Mouse (Mus musculus) CD8-positive naive resting alpha-beta T cell, adult 2 months (primary cell): ENCODE results near the gene Rnd2.
A peak's percentile ranks its signal among the peaks of the same experiment; 100 is the strongest.
"Not testable (repeated sequence)": the region's sequence is repeated elsewhere in the genome, so short reads cannot be mapped to it uniquely, and the experiment has no call there.

Experiments used
- DNase-seq, 2 experiments: peaks; one replicate each; pipeline ENCODE4 v3.0.0; 2022; ENCODE audit warnings: low read depth in 2 of 2, low spot score in 2 of 2

The Rnd2 gene

GRCm38 (mm10) chr11:101467477-101468262 lies 2.9 kb downstream of the Rnd2 start:
- DNase-seq = peak; percentile 29 to 49

GRCm38 (mm10) chr11:101468263-101468688 lies 3.5 kb downstream of the Rnd2 start:
- no peak for DNase-seq

DNA sequence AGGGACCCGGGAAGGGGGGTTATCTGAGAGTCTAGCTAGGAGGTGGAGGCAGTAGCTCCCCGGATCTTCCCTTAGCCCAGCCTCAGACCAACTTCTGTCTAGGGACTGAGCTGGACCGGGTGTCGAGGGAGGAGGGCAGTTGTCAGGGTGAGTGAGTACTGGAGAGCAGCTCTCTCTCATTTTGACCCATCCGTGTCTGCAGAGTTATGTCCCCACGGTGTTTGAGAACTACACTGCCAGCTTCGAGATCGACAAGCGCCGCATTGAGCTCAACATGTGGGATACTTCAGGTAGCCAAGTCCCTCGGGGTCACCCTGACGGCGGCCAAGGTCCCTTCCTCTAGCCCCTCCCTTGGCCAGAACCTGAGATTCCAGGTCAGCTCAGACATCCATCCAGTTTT lies 3.9 kb downstream of the Rnd2 start:
- DNase-seq = no peak

DNA sequence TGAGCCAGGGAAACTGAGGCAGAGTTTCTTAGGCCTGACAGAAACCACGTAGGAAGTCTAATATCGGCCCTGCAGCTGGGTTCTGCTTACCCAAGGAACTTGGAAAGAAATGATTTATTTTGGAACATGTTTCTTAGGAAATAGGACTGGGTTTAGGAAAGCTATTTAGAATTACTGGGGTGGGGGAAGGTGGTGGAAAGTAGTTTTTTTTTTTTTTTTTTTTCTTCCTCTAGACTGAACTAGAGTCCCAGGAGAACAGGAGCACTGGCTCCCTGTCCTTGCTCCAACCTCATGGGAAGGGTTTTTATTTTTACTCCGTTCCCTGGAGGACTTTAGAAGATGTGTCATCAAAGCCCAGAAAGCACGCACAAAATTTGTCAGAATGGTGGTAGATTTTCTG lies 4.4 kb downstream of the Rnd2 start:
- DNase-seq = no peak

DNA sequence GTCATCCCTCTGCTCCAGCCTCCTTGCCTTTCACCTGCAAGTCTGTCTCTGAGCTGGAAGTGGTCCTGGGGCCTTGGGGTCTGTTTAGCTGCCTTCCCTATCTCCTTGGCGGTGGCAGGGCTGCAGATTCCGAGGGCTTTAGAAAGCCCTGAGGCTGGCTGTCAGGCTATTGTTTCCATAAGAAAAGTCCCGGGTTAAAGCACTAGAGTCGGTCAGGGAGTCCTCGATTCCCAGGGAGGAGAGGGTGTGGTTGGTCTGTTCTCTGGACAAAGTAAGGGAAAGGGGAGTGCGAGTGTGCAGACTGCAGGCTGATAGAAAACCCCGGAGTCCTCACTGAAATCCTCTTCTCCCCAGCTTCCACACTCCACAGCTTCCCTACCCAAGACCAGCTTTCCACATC lies 5.4 kb downstream of the Rnd2 start:
- DNase-seq = no peak

DNA sequence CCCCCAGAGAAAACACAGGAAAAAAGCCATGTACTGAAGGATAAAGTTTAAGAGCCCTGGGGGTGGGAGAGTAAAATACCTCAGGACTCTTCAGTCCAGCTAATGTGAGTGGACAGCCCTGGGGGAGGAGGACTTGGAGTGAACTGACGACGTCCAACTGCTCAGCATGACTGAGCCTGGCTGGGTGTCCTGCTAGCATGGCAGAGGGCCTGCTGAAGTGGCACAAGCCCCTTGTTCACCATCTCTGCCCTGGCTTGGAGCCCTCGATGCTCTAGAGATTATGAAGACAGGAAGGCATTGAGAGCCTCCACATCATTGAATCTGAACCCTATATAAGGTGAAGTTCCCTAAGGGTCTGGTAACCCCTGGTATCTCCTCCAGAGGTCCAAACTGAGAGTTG lies 7.1 kb downstream of the Rnd2 start:
- no peak for DNase-seq

GRCm38 (mm10) chr11:101472336-101472735 lies 7.5 kb downstream of the Rnd2 start:
- DNase-seq = no peak

DNA sequence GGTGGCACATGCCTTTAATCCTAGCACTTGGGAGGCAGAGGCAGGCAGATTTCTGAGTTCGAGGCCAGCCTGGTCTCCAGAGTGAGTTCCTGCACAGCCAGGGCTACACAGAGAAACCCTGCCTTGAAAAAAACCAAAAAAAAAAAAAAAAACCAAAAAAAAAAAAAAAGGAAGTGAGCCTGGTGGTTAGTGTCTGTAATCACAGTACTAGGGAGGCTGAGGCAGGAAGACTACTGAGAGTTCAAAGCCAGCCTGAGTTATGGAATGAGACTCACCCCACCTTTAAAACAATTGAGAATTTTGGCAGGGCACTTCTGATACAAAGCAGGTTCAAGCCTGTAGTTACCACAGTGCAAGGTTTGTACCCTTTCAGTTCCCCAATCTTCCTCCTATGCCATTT lies 8.9 kb downstream of the Rnd2 start:
- DNase-seq = not testable (repeated sequence)

DNA sequence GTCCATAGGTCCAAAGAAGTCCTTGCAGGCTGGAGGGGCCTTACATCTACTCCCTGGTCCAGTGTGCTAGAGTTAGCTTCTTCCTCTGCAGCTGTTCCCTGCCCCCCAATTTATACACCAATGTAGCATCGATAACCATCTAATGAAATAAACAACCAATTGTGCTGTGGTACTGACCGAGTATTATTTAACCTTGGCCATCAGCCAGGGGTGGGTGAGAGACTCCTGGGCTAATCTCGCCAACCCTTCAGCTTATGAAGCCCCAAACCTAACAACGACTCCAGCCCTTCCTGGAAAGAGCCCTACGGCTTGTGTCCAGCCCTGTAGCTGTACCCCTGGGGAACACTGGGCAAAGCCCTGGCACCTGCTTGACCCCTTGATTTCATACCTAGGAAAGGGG lies 9.5 kb downstream of the Rnd2 start:
- no peak for DNase-seq

GRCm38 (mm10) chr11:101476361-101476760 lies 11.6 kb downstream of the Rnd2 start:
- DNase-seq = not testable (repeated sequence)

GRCm38 (mm10) chr11:101477194-101477551 lies 12.4 kb downstream of the Rnd2 start:
- no peak for DNase-seq

DNA sequence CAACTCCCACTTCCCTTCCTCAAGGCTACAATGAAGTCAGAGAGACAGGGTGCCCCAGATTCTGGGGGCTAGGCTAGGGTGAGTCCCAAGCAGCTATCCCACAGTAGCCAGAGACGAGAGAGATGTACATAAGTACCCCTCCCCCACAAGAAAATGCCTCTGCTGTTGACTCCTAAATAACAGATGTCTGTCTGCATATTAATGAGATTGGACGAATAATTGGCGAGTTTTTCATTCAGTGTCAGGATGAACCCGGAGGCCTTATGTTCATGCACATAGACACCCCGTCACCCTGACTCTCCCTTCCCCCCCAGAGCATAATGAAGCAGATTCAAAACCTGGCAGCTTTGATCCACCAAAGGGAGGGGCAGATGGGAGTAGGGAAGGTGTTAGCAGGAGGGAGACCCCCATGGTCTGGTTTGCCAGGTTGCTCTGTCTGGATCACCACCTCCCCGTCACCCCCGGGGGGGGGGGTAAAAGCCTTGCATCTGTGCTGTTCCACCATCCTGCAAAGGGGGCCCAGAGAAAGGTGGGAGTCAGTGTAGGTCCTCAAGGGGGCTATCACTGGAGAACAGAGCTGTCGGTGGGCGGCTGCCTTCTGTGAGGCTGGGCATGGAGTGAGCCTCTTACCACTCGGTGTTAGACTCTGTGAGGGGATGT lies 12.9 kb downstream of the Rnd2 start:
- DNase-seq = no peak

DNA sequence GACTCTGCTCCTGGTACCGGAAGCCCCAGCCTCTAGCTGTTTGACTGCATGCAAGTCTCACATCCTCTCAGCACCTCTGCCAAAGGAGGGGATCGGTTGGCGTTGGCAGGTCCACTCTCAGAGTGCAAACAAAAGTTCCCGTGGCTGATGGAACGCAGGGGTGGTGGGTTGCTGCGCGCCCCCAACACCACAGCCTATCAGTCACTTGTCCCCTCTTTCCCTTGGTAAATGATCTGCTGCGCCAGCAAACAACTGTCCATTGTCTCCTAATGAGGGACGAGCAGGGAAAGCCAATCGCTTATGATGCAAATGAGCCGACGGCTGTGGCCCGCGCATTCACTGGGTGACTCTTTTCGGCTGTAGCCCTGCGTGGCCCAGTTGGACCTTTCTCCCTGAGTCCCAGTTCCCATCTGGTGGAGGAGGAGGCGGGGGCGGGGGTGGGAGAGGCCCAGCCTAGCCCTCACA lies 14.4 kb downstream of the Rnd2 start:
- no peak for DNase-seq

DNA sequence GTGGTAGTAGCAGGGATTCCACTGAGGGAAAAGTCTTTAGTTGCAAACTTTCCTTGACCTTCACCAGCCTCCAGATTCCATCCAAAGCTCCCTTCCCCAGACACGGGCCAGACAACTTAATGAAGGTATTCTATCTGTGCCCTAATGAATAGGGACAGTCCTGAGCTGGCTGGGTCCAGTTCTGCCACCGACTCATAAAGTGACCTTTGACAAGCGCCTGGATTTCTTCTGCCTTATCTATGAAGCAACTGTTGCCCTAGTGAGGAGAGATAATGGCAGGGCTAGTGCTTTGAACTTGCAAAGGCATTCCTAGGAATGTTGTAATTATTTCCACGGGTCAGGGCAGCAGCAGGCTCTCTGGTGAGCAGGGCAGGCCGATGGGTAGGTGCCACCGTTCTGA lies 16.1 kb downstream of the Rnd2 start:
- no peak for DNase-seq

DNA sequence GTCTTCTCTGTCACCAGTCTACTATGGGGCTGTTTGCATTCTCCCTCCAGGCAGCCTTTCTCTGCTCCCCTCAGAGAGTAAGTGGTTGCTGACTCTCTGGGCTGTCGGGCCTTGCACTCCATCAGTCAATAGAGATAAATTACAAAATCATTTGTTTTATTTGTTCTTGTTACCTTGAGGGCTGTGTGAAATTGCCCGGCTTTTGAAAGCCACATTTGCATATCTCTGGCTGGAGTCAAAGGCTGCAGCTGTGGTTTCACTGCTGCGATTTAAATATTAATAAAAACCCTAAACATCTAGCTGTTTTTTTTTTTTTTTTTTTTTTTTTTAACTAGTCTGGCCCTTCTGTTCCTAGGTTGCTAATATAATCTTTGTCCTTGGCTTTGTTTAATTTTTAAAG lies 19.0 kb downstream of the Rnd2 start:
- DNase-seq = no peak

GRCm38 (mm10) chr11:101484245-101484644 lies 19.4 kb downstream of the Rnd2 start:
- DNase-seq = no peak

GRCm38 (mm10) chr11:101484814-101485213 lies 20.0 kb downstream of the Rnd2 start:
- no peak for DNase-seq

DNA sequence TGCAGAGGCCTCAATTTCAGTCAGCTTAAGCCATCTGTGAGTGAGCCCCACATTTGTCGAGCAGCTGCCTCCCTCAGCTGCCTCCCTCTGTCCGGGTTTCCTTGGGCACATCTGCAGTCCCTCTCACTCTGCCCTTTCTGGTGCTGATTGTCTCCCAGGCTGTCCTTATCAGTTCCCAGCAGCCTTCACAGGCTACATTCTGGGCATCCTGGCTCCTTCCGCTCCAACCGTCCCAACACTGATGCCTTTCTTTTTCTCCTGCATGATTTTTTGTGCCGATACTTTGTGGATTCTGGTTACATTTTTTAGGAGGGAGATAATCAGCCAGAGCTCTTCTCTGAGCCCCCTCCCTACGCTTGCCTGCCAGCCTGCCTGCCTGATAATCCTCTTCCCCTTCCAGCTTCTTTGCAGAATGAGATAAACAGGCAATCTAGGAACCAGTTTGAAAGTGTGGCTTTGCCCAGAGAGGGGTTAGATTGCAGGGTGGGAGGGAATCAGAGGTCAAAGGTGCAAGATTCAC lies 20.8 kb downstream of the Rnd2 start:
- no peak for DNase-seq

GRCm38 (mm10) chr11:101486126-101486525 lies 21.3 kb downstream of the Rnd2 start:
- DNase-seq = no peak

DNA sequence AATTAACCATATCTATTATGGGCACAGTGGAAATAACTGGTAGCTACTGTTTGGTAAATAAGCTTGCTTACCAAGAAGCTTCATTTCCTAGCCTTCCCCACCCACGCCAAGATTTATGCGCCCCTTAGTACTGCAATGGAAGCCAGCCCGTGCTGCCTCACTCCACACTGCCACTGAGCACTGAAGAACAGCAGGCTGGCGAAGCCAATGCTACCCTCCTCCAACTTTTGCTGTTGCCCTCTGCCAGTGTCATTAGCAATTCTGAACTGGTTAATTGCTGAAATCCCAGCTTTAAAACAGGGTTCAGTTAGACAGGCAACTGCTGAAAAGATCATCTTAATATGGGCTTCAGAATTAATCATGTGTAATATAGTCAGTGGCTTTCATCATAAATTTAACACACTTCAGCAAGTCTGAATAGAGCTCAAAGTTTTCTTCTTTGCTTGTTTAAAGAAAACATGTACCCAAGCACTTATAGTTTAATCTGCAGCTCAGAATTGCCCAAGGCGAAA lies 41.5 kb downstream of the Rnd2 start:
- no peak for DNase-seq

DNA sequence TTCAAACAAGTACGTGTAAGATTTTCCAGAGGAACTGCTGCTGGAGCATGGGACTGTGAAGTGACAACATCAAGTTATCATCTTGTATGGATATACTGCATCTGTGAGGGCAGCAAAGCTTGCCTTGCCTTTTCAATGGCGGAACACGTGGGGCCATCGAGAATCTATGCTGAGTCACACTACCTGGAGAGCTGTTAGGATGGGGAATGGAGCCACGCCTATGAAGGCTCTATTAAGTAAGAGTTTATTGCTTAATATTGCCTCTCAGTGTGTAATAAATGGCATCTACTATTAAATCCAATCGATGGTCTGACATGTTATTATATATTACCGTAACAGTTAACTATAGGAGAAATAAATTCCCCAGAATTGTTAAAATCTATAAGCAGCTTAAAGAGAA lies 42.3 kb downstream of the Rnd2 start:
- no peak for DNase-seq

DNA sequence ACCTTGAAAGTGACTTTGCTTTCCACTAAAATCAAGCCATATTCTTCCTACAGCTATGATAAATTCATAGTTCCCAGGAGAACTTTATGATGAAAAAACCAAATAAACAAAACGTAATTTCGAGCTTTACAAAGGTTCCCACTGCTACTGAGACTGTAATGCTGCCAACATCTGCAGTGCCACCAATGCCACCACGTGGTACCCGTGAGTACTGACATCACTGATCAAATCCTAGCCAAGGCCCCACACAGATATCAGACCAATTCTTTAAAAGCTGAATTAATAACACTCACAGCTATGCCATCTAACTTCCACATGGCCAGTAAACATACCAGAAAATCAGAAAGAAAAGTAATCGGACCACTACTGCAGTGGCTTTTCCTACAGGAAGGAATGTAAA lies 54.1 kb downstream of the Rnd2 start:
- DNase-seq = no peak
